Mouse (Mus musculus) C2C12 (cell line): ENCODE results near the gene Ubtd2. TPM values are rescaled to one million over a fixed set of nuclear protein-coding genes. Genes with fewer than 3 reads are reported as not detected.

ENCODE experiments used
- H3K27me3 ChIP-seq: one replicate; pipeline ENCODE4 v1.6.1; 2011; ENCODE audit not compliant: control insufficient read depth, insufficient read depth, insufficient read length
- H3K36me3 ChIP-seq: one replicate; pipeline ENCODE4 v1.6.1; 2011; ENCODE audit not compliant: control insufficient read depth, insufficient read depth
- H3K4me3 ChIP-seq: one replicate; pipeline ENCODE4 v1.5.1; 2011; ENCODE audit warnings: mild to moderate bottlenecking, control low read depth; ENCODE audit not compliant: poor library complexity, insufficient read depth, severe bottlenecking
- H3K79me2 ChIP-seq: one replicate; pipeline ENCODE4 v1.6.1; 2011; ENCODE audit not compliant: control insufficient read depth, insufficient read depth
- H3K79me3 ChIP-seq: one replicate; pipeline ENCODE4 v1.6.1; 2011; ENCODE audit warnings: low read depth, control low read depth
- H3ac ChIP-seq: one replicate; pipeline ENCODE3; 2011; ENCODE audit warnings: low read depth; ENCODE audit not compliant: control insufficient read depth, insufficient read length
- CEBPB ChIP-seq: IDR thresholded peaks from one replicate; pipeline ENCODE4 v1.6.1; 2011; ENCODE audit warnings: low read depth, mild to moderate bottlenecking, control low read depth, moderate library complexity
- CTCF ChIP-seq: IDR thresholded peaks from one replicate; pipeline ENCODE4 v1.5.1; 2011; ENCODE audit not compliant: control insufficient read depth, insufficient read depth, insufficient read length
- FOSL1 ChIP-seq: IDR thresholded peaks from one replicate; pipeline ENCODE4 v1.8.0; 2011; ENCODE audit warnings: mild to moderate bottlenecking, low read length; ENCODE audit not compliant: poor library complexity, insufficient read depth, severe bottlenecking
- MAX ChIP-seq: IDR thresholded peaks from one replicate; pipeline ENCODE4 v1.6.1; 2011; ENCODE audit warnings: mild to moderate bottlenecking, control low read depth
- MYOD1 ChIP-seq: IDR thresholded peaks from one replicate; pipeline ENCODE4 v1.6.1; 2011; ENCODE audit warnings: low read depth; ENCODE audit not compliant: control insufficient read depth, insufficient read length
- MYOG ChIP-seq: IDR thresholded peaks from one replicate; pipeline ENCODE4 v1.6.1; 2011; ENCODE audit not compliant: control insufficient read depth, insufficient read length; ENCODE audit errors: extremely low read depth
- USF1 ChIP-seq: IDR thresholded peaks from one replicate; pipeline ENCODE4 v1.6.1; 2011; ENCODE audit warnings: low read depth, mild to moderate bottlenecking, control low read depth, moderate library complexity
- polyA plus RNA-seq: library from polyadenylated mRNA; unstranded; fragments of >200 nt; fragmentation: generic; extraction: Trizol; gene quantifications from one replicate; pipeline ENCODE4 v1.2.1, GENCODE M21; 2012; ENCODE audit warnings: missing spikeins

The Ubtd2 gene
- polyA plus RNA-seq, 1 experiment = 14.3 TPM

DNA sequence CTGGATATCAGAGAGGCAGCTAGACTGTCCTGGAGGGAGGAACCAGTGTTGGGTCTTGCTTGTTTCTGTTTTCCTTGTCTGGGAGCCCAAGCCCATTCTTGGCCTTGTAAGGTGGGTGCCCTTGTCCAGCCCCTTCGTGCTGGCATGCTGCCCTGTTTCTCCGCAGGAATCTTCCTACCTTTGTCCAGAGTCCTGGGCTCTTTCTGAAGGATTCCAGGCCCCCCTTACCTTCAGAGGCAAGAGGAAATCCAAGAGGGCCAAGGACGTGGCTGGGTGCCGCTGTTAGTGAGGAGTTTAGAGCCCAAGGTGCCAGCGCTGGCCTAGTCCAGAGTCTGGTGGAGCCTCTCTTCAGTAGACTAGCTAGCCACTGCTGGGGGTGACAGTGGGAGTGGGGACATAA lies 89.3 kb downstream of the Ubtd2 start:
- TF ChIP-seq FOSL1 (no peak), CEBPB (no peak), CTCF (no peak), MYOG (no peak), MAX (no peak), USF1 (no peak), MYOD1 (no peak)
- no peak overlapping the region for H3K4me3 ChIP-seq
- H3K79me2 ChIP-seq = peaks cover 76% of the 10 kb centered on the region

GRCm38 (mm10) chr11:32545605-32546004 lies 90.4 kb downstream of the Ubtd2 start:
- Histone ChIP-seq H3K36me3 (peaks cover 8% of the 10 kb centered on the region), H3K79me2 (peaks cover 67% of the 10 kb centered on the region), H3ac (no peak overlapping the region), H3K4me3 (no peak overlapping the region), H3K79me3 (peaks cover 17% of the 10 kb centered on the region), H3K27me3 (no peaks in the 10 kb centered on the region)
- TF ChIP-seq MYOG (no peak), FOSL1 (no peak), USF1 (no peak)

More for the DNA sequence above, 89.3 kb downstream of the Ubtd2 start:
- Histone ChIP-seq H3K79me3 (peaks cover 25% of the 10 kb centered on the region), H3K36me3 (peaks cover 8% of the 10 kb centered on the region), H3K27me3 (no peaks in the 10 kb centered on the region), H3ac (no peak overlapping the region)

- H3K79me2 ChIP-seq = peaks cover 67% of the 10 kb centered on the region
- no peaks in the 10 kb centered on the region for H3K27me3 ChIP-seq
- H3K4me3 ChIP-seq = no peak overlapping the region
- TF ChIP-seq MYOG (no peak), MAX (no peak), CTCF (no peak), MYOD1 (no peak), USF1 (no peak), CEBPB (no peak), FOSL1 (no peak)
- peaks cover 12% of the 10 kb centered on the region for H3K79me3 ChIP-seq
- peaks cover 8% of the 10 kb centered on the region for H3K36me3 ChIP-seq
- H3ac ChIP-seq = no peak overlapping the region
Observed at GRCm38 (mm10) chr11:32546483-32546882, 91.3 kb downstream of the Ubtd2 start.

DNA sequence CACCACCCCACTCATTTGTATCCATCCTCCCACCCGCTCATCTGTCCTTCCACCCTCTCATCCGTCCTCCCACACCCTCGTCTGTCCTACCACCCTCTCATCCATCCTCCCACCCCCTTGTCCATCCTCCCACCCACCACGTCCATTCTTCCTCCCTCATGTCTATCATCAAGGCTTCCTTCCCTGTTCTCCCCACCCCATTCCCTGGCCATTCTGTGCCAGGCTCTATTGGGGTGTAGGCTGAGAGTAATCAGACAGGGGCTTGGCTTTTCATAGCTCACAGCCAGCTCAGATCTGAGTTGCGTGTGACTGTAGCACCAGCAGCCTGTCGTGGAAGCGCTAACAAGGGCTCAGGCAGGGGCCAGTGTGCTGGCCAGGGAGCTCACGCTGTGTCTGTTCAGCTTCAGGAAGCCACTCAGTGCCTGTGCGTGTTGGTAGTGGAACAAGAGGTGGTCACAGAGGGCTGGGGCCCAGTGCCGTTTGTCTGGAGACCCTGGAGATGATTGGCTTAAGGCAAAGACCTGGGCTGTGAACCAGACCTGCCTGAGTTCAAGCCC lies 92.3 kb downstream of the Ubtd2 start:
- Histone ChIP-seq H3K79me2 (peaks cover 67% of the 10 kb centered on the region), H3K79me3 (peaks cover 12% of the 10 kb centered on the region), H3K4me3 (no peak overlapping the region), H3K36me3 (peaks cover 8% of the 10 kb centered on the region), H3K27me3 (no peaks in the 10 kb centered on the region), H3ac (no peak overlapping the region)
- TF ChIP-seq CEBPB = no peak
- TF ChIP-seq MYOD1 = no peak
- no peak for TF ChIP-seq MAX
- no peak for TF ChIP-seq FOSL1
- TF ChIP-seq USF1 = no peak
- TF ChIP-seq CTCF = no peak
- TF ChIP-seq MYOG = no peak

DNA sequence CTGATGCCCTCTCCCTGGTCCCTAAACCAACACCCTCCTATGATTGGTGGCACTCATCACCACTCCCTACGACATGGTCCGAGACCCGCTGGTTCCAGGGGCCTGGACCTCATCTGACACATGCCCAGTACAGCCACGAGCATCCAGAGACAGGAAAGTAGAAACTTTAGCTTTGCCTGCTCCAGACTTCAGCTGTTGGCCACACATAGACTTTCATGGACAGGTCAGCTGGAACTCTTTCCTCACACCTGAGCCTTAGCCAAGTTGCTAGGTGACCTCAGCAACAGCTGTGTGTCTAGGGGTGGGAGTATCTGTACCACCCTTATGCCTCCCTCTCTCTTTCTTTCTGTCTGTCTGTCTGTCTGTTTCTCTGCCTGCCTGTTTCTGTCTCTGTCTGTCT lies 93.1 kb downstream of the Ubtd2 start:
- no peak for TF ChIP-seq USF1
- no peak for TF ChIP-seq CEBPB
- TF ChIP-seq MYOD1 = no peak
- TF ChIP-seq MYOG = no peak
- TF ChIP-seq FOSL1 = no peak
- no peak for TF ChIP-seq MAX
- no peak for TF ChIP-seq CTCF
- Histone ChIP-seq H3K27me3 (no peaks in the 10 kb centered on the region), H3K36me3 (peaks cover 8% of the 10 kb centered on the region), H3K79me2 (peaks cover 67% of the 10 kb centered on the region), H3ac (no peak overlapping the region), H3K79me3 (peaks cover 15% of the 10 kb centered on the region), H3K4me3 (no peak overlapping the region)

DNA sequence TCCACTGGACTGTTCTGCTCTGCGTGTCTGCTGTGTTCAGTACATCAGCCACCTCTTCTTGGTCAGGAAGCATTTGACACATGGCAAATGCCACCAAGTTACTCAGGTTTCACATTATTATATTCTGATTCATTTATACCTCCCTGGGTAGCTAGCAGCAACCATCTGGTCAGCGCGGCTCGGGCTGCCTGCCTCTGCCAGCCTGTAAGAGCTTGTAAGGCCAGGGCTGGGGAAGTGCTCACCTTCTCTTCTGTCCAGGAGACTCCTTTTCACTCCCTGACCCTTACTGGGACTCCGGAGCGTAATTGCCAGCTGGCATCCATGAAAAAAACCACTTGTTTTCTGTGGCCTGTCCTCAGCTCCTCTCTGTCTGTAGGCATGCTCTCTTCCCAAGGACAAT lies 94.1 kb downstream of the Ubtd2 start:
- H3ac ChIP-seq = peak overlapping the region; percentile 7
- TF ChIP-seq USF1 (no peak), MYOD1 (peak; percentile 2)

More for the DNA sequence above, 94.1 kb downstream of the Ubtd2 start:
- Histone ChIP-seq H3K79me3 (peaks cover 15% of the 10 kb centered on the region), H3K79me2 (peaks cover 67% of the 10 kb centered on the region), H3K4me3 (no peak overlapping the region), H3K27me3 (no peaks in the 10 kb centered on the region), H3K36me3 (peaks cover 2% of the 10 kb centered on the region)
